Mouse (Mus musculus): Measurements from ENCODE around the gene Sergef. TPM values are rescaled to one million over a fixed set of nuclear protein-coding genes. Genes with fewer than 3 reads are reported as not detected.

The Sergef gene
- total RNA-seq, 2 experiments from 2014 or later = 62.2 to 69.4 TPM

- intact Hi-C loops (cut with DNase I) = loop anchor here (2.0 to 10.0 kb wide), 2 partner anchors 141 to 213 kb away; no protein-coding TSS in a partner anchor
- DNase-seq = no peak
Observed at GRCm38 (mm10) chr7:46393718-46394511, 245.7 kb downstream of the Sergef start.

Other genes starting within 250 kb of the Sergef start
- gene Kcnc1, start 243.3 kb downstream of the Sergef start, total RNA-seq (2021) = 10 to 100 TPM; 40.2 to 43.2 TPM
- under 1 TPM; 0.64 to 0.74 TPM for gene Tph1, start 32.7 kb upstream of the Sergef start, total RNA-seq (2021)
- gene Saal1, start 70.9 kb upstream of the Sergef start, total RNA-seq (2021) = 10 to 100 TPM; 14.6 to 14.8 TPM
- not detected for gene Saa3, start 75.9 kb upstream of the Sergef start, total RNA-seq (2021)
- gene Saa4, start 92.8 kb upstream of the Sergef start, total RNA-seq (2021) = not detected
- gene Saa1, start 103.2 kb upstream of the Sergef start, total RNA-seq (2021) = not detected
- gene Saa2, start 112.0 kb upstream of the Sergef start, total RNA-seq (2021) = not detected
- gene Hps5, start 156.3 kb upstream of the Sergef start, total RNA-seq (2021) = 10 to 100 TPM; 15.5 to 16.5 TPM
- gene Gtf2h1, start 156.3 kb upstream of the Sergef start, total RNA-seq (2021) = 10 to 100 TPM; 39.3 to 42.6 TPM
- gene Ldha, start 201.7 kb upstream of the Sergef start, total RNA-seq (2021) = 100 to 1,000 TPM; 335 to 366 TPM
- not detected for gene Ldhc, start 221.4 kb upstream of the Sergef start, total RNA-seq (2021)

Data from left cerebral cortex, postnatal 4 days (tissue).